Mouse (Mus musculus): ENCODE results near the gene Pilrb2. TPM values are rescaled to one million over a fixed set of nuclear protein-coding genes. Genes with fewer than 3 reads are reported as not detected.
"Not testable (repeated sequence)": the region's sequence is repeated elsewhere in the genome, so short reads cannot be mapped to it uniquely, and the experiment has no call there.

Gene Pilrb2
- 20.2 and 43.2 TPM in 2 replicates for total RNA-seq (2015)
- total RNA-seq (2017) = 9.6 and 14.9 TPM in 2 replicates

- ATAC-seq (replicated peaks; ENCODE audit: poor library complexity) = peak; percentile 78
These were observed at the start of gene Pilrb2 for GRCm38 (mm10) chr5:137871644-137872380. TSS of gene Pilrb2 (minus strand) at chr5:137871815.

DNA sequence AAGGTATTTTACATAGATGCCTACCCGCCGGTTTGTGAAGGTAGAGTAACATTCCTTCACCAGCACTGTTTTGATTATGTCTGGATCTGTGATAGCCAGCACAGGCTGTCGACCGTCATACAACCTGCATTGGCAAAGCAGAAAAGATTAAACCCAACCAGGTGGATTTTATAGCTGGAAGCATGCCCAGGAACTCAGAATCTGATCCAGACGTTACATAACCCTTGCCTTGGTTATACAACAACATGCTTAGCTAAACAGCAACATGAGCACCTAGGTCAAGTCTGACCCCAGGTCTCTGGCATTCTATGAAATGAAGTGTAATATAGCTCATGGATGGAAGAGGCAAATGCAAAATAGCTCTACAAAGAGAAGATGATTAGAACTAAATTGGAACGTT lies 43.9 kb upstream of the Pilrb2 start:
- no peak for ATAC-seq (replicated peaks; ENCODE audit: poor library complexity)

- ATAC-seq (replicated peaks; ENCODE audit: poor library complexity) = no peak
These were observed 42.9 kb upstream of the Pilrb2 start for GRCm38 (mm10) chr5:137914508-137914907.

- no peak for ATAC-seq (replicated peaks; ENCODE audit: poor library complexity)
These were observed 38.1 kb upstream of the Pilrb2 start for GRCm38 (mm10) chr5:137909564-137910262.

DNA sequence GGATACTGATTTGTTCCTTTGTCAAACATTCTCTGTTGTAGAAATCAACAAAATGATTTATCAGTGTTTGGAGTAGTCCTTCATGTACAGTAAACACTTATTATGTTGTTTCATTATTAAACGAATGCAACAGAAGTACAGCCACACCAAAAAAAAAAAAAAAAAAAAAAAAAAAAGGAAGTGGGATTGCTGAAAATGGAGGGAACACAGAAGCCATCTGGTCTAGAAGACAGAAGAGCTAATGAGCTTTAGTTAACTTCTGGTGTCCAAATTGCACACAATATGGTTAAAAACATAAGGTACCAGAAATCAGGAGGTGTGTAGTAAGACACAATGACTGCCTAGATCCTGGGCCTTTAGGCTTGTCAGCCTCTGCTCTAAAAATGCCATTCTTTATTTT lies 26.2 kb upstream of the Pilrb2 start:
- ATAC-seq (replicated peaks; ENCODE audit: poor library complexity) = no peak

DNA sequence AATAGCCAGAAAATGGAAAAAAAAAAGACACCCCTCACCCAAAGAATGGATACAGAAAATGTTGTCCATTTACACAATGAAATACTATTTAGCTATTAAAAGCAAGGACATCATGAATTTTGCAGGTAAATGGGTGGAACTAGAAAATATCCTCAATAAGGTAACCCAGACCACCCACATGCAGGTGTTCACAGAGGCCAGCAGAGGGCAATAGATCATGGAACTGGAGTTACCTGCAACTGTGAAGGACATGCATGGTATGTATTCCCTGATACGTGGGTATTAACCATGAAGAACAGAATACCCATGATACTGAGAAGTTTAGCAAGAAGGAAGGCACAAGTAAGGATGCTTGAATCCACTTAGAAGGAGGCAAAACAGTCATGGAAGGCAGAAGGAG lies 21.3 kb upstream of the Pilrb2 start:
- peak; percentile 54; the same call in 1 of the 2 replicates for ATAC-seq (replicated peaks; ENCODE audit: poor library complexity)

DNA sequence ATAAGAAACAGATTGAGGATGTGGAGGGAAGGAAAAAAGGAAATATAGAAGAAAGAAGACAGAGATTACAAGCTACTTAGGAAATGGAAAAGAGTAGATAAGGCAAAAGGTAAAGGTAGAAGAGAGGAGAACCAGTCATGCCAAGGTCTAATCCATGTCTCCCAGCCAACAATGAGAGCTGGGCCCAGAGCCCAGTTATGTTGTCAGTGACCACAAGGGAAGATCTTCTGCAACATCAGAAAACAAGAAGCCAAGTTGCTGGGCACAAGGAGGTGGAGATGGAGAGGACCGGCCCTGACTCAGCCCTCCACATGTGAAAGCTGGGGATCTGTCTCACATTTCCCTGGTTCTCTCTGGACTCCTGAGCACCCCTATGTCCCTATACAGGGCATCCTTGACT lies 16.1 kb upstream of the Pilrb2 start:
- no peak for ATAC-seq (replicated peaks; ENCODE audit: poor library complexity)

- ATAC-seq (replicated peaks; ENCODE audit: poor library complexity) = peak; percentile 70
These were observed 14.3 kb upstream of the Pilrb2 start for GRCm38 (mm10) chr5:137885894-137886293.

DNA sequence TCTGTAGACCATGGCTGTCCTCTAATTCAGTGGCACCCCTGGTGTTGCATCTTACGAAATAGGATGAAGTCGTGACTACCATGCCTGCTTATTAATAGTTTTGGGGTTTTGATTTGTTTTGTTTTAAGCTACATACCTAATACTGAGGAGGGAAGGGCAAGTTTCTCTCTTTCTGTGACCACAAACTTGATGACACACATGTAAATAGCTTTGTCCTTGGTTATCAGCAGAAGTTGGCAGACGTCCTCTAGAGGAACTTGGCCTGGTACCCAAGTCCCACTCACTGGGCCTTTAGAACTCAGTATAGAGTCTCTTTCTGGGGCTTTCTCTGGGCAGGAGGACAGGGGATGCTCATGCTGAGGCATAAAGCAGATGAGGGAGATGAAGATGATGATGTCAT lies 11.7 kb upstream of the Pilrb2 start:
- ATAC-seq (replicated peaks; ENCODE audit: poor library complexity) = 0 out of 2 replicates have a peak, but pooled peaks have one; percentile 20

GRCm38 (mm10) chr5:137882922-137883321 lies 11.3 kb upstream of the Pilrb2 start:
- peak; percentile 80 for ATAC-seq (replicated peaks; ENCODE audit: poor library complexity)

- peak; percentile 46; the same call in 1 of the 2 replicates for ATAC-seq (replicated peaks; ENCODE audit: poor library complexity)
These were observed 6.2 kb upstream of the Pilrb2 start for GRCm38 (mm10) chr5:137877860-137878259.

DNA sequence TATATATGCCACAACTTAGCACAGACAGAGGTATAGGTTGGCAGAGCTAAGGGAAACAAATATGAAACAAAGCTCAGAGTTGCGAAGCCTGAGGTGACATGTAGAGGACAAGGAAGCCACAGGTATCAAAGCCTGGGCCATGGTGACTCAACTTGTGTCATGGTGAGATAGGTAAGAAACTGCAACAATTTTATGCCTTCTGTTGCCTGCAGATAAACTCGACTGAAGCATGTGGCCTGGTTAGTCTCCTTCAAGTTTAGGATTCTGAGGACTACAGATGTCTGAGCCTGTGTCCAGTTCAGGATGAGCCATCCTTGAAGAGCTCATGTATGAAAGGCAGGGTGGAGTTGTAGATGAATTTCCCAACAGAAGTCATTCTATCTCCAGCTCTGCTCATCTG lies 3.4 kb upstream of the Pilrb2 start:
- ATAC-seq (replicated peaks; ENCODE audit: poor library complexity) = no peak

- not testable (repeated sequence) for ATAC-seq (replicated peaks; ENCODE audit: poor library complexity)
These were observed 727 bp upstream of the Pilrb2 start for GRCm38 (mm10) chr5:137872381-137872702.

GRCm38 (mm10) chr5:137868600-137868999 lies 3.0 kb downstream of the Pilrb2 start:
- ATAC-seq (replicated peaks; ENCODE audit: poor library complexity) = not testable (repeated sequence)

DNA sequence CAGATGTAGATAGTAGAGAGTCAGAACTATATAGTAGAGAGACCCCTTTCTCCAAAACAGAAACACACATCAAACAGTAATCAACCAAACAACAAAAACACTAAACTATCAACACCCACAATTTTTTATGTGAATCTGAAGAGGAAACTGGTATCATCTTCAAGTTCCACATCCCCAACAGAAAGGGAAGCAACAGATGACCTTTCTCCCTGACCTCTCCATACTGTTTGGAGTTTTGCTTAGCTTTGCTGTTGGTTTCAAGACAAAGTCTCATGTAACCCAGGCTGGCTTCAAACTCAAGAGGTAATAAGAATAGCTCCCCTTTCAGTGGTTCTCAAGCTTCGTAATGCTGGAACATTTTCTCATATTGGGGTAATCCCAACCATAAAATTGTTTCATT lies 7.6 kb downstream of the Pilrb2 start:
- not testable (repeated sequence) for ATAC-seq (replicated peaks; ENCODE audit: poor library complexity)

- peak; percentile 78 for ATAC-seq (replicated peaks; ENCODE audit: poor library complexity)
These were observed 13.5 kb downstream of the Pilrb2 start, which contains the start of gene Pilrb1 for GRCm38 (mm10) chr5:137857960-137858710. TSS of gene Pilrb1 (minus strand) at chr5:137858106.

- peak; percentile 47 for ATAC-seq (replicated peaks; ENCODE audit: poor library complexity)
These were observed 14.7 kb downstream of the Pilrb2 start for GRCm38 (mm10) chr5:137856870-137857269.

- not testable (repeated sequence) for ATAC-seq (replicated peaks; ENCODE audit: poor library complexity)
These were observed 16.7 kb downstream of the Pilrb2 start for GRCm38 (mm10) chr5:137854907-137855306.

GRCm38 (mm10) chr5:137850313-137850712 lies 21.3 kb downstream of the Pilrb2 start:
- not testable (repeated sequence) for ATAC-seq (replicated peaks; ENCODE audit: poor library complexity)

DNA sequence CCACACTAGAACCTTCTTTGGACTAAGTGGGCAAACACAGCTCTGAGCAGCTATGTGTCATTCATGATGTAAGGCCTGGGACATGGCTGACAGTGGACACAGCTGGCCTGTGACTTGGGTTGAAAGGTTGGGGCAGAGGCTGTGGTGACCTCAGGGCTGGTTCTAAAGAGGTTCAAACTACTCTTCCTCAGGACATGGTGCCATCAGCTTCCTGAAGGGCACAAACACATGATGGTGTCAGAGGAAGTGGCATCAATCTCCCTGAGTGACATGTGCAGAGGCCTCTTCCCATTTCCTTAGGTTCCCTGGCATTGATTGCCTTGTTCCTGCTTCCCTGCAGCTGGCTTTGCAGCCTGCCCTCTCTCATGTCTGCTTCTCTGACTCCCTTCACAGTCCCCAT lies 34.5 kb downstream of the Pilrb2 start:
- ATAC-seq (replicated peaks; ENCODE audit: poor library complexity) = peak; percentile 52; the same call in 1 of the 2 replicates

DNA sequence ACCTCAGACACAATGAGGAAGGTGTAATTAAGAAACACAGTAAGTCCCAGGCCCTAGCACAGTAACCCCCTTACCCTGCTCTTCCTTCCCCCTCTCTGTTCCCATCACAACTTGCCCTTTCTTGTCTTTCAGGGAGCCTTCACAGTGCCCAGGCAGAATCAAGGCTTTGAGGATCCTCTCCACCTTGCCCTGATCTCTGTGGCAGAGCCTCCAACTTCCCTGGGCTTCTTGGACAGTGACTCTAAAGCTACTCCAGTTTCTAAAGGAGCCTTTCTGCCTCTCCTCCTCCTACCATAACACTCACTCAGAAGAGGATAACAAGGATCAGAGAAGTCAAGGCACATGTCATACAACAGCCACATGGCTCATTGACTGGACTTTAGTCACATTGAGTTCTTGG lies 35.0 kb downstream of the Pilrb2 start:
- ATAC-seq (replicated peaks; ENCODE audit: poor library complexity) = no peak

All from megakaryocyte progenitor cell, adult 5-6 weeks (primary cell).